Mouse (Mus musculus): ENCODE results near the gene Gprc5a.

DNA sequence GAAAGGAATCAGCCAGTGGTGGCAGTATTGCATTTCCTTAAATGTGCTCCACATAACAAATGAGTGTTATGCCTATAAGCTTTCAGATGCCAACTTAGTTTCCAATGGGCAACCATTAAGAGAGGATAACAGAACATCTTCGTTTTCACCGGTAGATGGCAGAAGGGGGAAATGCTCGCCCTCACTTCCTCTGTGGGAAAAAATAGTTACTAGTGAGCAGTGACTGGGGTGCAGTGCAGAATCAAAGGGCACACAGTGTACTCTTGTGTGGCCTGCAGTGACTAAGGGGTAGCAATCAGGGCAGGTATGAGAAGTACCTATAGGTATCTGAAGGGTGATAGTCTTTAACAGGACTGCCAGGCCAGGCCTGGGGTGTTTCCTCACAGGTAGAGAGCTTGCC is 39.2 kb upstream of the Gprc5a start:
- TF ChIP-seq TCF3 (IDR thresholded peaks at IDR 0.05; ENCODE audit: insufficient read length, low read depth) (no peak), POLR2A (IDR thresholded peaks at IDR 0.05; ENCODE audit: insufficient read length, low read depth) (no peak), MAX (IDR thresholded peaks at IDR 0.05; ENCODE audit: low read depth) (no peak)

Measured in myocyte (in vitro differentiated cells).